Mouse (Mus musculus): ENCODE results near the gene Tnfsf18.

GRCm38 (mm10) chr1:161506317-161506716 is 11.9 kb downstream of the Tnfsf18 start:
- TF ChIP-seq CTCF (IDR thresholded peaks at IDR 0.05; ENCODE audit: low read depth) (no peak), EP300 (IDR thresholded peaks at IDR 0.05; ENCODE audit: low read depth) (no peak)

All from liver, postnatal 0 days (tissue).